Mouse (Mus musculus): Measurements from ENCODE around the gene Inpp5a. TPM values are rescaled to one million over a fixed set of nuclear protein-coding genes. Genes with fewer than 3 reads are reported as not detected.
A peak's percentile ranks its signal among the peaks of the same experiment; 100 is the strongest.

Inpp5a gene
- polyA plus RNA-seq, 1 experiment from 2014 or later = 17.4 TPM

GRCm38 (mm10) chr7:139591311-139591710, 202.4 kb downstream of the Inpp5a start:
- Histone ChIP-seq H3K4me2 (ENCODE audit: low read length) (no peak overlapping the region), H3K9me3 (ENCODE audit: control insufficient read depth, low read length) (no peaks in the 10 kb centered on the region), H3K4me3 (ENCODE audit: low read length) (no peak overlapping the region), H3K9ac (ENCODE audit: low read depth, low read length) (no peak overlapping the region), H3K27me3 (replicated peaks; ENCODE audit: control insufficient read depth, insufficient read depth, low read length) (peaks cover 26% of the 10 kb centered on the region), H3K4me1 (ENCODE audit: control insufficient read depth, insufficient read depth, low read depth, low read length) (no peaks in the 10 kb centered on the region), H3K36me3 (ENCODE audit: control insufficient read depth, insufficient read depth, low read length) (no peaks in the 10 kb centered on the region), H3K27ac (ENCODE audit: low read depth, low read length) (no peak overlapping the region)
- no peak for ATAC-seq
- 89% methylated on average over 5 of the region's 5 CpGs for WGBS

- Histone ChIP-seq H3K4me3 (ENCODE audit: low read length) (no peak overlapping the region), H3K4me1 (ENCODE audit: control insufficient read depth, insufficient read depth, low read depth, low read length) (no peaks in the 10 kb centered on the region), H3K27ac (ENCODE audit: low read depth, low read length) (peak overlapping the region; percentile 8; the same call in 1 of the 2 replicates), H3K9ac (ENCODE audit: low read depth, low read length) (no peak overlapping the region), H3K4me2 (ENCODE audit: low read length) (no peak overlapping the region), H3K27me3 (replicated peaks; ENCODE audit: control insufficient read depth, insufficient read depth, low read length) (no peaks in the 10 kb centered on the region; the same call in 1 of the 2 replicates), H3K9me3 (ENCODE audit: control insufficient read depth, low read length) (no peaks in the 10 kb centered on the region), H3K36me3 (ENCODE audit: control insufficient read depth, insufficient read depth, low read length) (no peaks in the 10 kb centered on the region)
- peak; percentile 61 for ATAC-seq
- WGBS = 51% methylated on average over 6 of the region's 6 CpGs
These were observed 206.4 kb downstream of the Inpp5a start for GRCm38 (mm10) chr7:139595311-139595710.

- Histone ChIP-seq H3K4me3 (ENCODE audit: low read length) (no peak overlapping the region), H3K4me2 (ENCODE audit: low read length) (no peak overlapping the region), H3K27me3 (replicated peaks; ENCODE audit: control insufficient read depth, insufficient read depth, low read length) (no peaks in the 10 kb centered on the region; the same call in 1 of the 2 replicates), H3K9me3 (ENCODE audit: control insufficient read depth, low read length) (no peaks in the 10 kb centered on the region), H3K27ac (ENCODE audit: low read depth, low read length) (no peak overlapping the region), H3K9ac (ENCODE audit: low read depth, low read length) (no peak overlapping the region), H3K4me1 (ENCODE audit: control insufficient read depth, insufficient read depth, low read depth, low read length) (no peaks in the 10 kb centered on the region), H3K36me3 (ENCODE audit: control insufficient read depth, insufficient read depth, low read length) (no peaks in the 10 kb centered on the region)
- WGBS = 58% methylated on average over 6 of the region's 6 CpGs
- no peak for ATAC-seq
These were observed 207.0 kb downstream of the Inpp5a start for GRCm38 (mm10) chr7:139595862-139596261.

- no peaks in the 10 kb centered on the region; the same call in 1 of the 2 replicates for H3K27me3 ChIP-seq (replicated peaks; ENCODE audit: control insufficient read depth, insufficient read depth, low read length)
- no peaks in the 10 kb centered on the region for H3K36me3 ChIP-seq (ENCODE audit: control insufficient read depth, insufficient read depth, low read length)
- no peak overlapping the region for H3K9ac ChIP-seq (ENCODE audit: low read depth, low read length)
- no peaks in the 10 kb centered on the region for H3K9me3 ChIP-seq (ENCODE audit: control insufficient read depth, low read length)
- peaks cover 1% of the 10 kb centered on the region; the same call in 1 of the 2 replicates for H3K4me1 ChIP-seq (ENCODE audit: control insufficient read depth, insufficient read depth, low read depth, low read length)
- WGBS = 89% methylated on average over 2 of the region's 2 CpGs
- H3K4me2 ChIP-seq (ENCODE audit: low read length) = no peak overlapping the region
- no peak for ATAC-seq
- H3K27ac ChIP-seq (ENCODE audit: low read depth, low read length) = no peak overlapping the region
- H3K4me3 ChIP-seq (ENCODE audit: low read length) = no peak overlapping the region
These were observed 221.4 kb downstream of the Inpp5a start for GRCm38 (mm10) chr7:139610328-139610727.

- Histone ChIP-seq H3K9ac (ENCODE audit: low read depth, low read length) (no peak overlapping the region), H3K27ac (ENCODE audit: low read depth, low read length) (peak overlapping the region; percentile 36; the same call in 1 of the 2 replicates), H3K36me3 (ENCODE audit: control insufficient read depth, insufficient read depth, low read length) (no peaks in the 10 kb centered on the region), H3K4me3 (ENCODE audit: low read length) (no peak overlapping the region), H3K27me3 (replicated peaks; ENCODE audit: control insufficient read depth, insufficient read depth, low read length) (peaks cover 2% of the 10 kb centered on the region; the same call in 1 of the 2 replicates), H3K4me1 (ENCODE audit: control insufficient read depth, insufficient read depth, low read depth, low read length) (peaks cover 9% of the 10 kb centered on the region; the same call in 1 of the 2 replicates), H3K4me2 (ENCODE audit: low read length) (peak overlapping the region; percentile 17; the same call in 1 of the 2 replicates), H3K9me3 (ENCODE audit: control insufficient read depth, low read length) (no peaks in the 10 kb centered on the region)
- ATAC-seq = peak; percentile 93
- 37% methylated on average over 12 of the region's 12 CpGs for WGBS
These were observed 227.2 kb downstream of the Inpp5a start for GRCm38 (mm10) chr7:139615767-139616766.

- no peak overlapping the region for H3K9ac ChIP-seq (ENCODE audit: low read depth, low read length)
- 86% methylated on average over 13 of the region's 13 CpGs for WGBS
- H3K36me3 ChIP-seq (ENCODE audit: control insufficient read depth, insufficient read depth, low read length) = no peaks in the 10 kb centered on the region
- ATAC-seq = no peak
- no peaks in the 10 kb centered on the region for H3K4me1 ChIP-seq (ENCODE audit: control insufficient read depth, insufficient read depth, low read depth, low read length)
- H3K4me3 ChIP-seq (ENCODE audit: low read length) = no peak overlapping the region
- 0 out of 2 replicates have a peak, but pooled peaks cover 2% of the 10 kb centered on the region for H3K27me3 ChIP-seq (replicated peaks; ENCODE audit: control insufficient read depth, insufficient read depth, low read length)
- H3K27ac ChIP-seq (ENCODE audit: low read depth, low read length) = no peak overlapping the region
- no peak overlapping the region for H3K4me2 ChIP-seq (ENCODE audit: low read length)
- no peaks in the 10 kb centered on the region for H3K9me3 ChIP-seq (ENCODE audit: control insufficient read depth, low read length)
These were observed 233.7 kb downstream of the Inpp5a start for GRCm38 (mm10) chr7:139622568-139622967.

- no peaks in the 10 kb centered on the region for H3K4me1 ChIP-seq (ENCODE audit: control insufficient read depth, insufficient read depth, low read depth, low read length)
- no peak for ATAC-seq
- H3K27me3 ChIP-seq (replicated peaks; ENCODE audit: control insufficient read depth, insufficient read depth, low read length) = no peaks in the 10 kb centered on the region
- no peaks in the 10 kb centered on the region for H3K9me3 ChIP-seq (ENCODE audit: control insufficient read depth, low read length)
- H3K9ac ChIP-seq (ENCODE audit: low read depth, low read length) = no peak overlapping the region
- H3K4me2 ChIP-seq (ENCODE audit: low read length) = no peak overlapping the region
- WGBS = 80% methylated on average over 9 of the region's 9 CpGs
- H3K36me3 ChIP-seq (ENCODE audit: control insufficient read depth, insufficient read depth, low read length) = no peaks in the 10 kb centered on the region
- no peak overlapping the region for H3K27ac ChIP-seq (ENCODE audit: low read depth, low read length)
- H3K4me3 ChIP-seq (ENCODE audit: low read length) = no peak overlapping the region
These were observed 236.2 kb downstream of the Inpp5a start for GRCm38 (mm10) chr7:139625156-139625555.
